Mouse (Mus musculus) inflammation-experienced regulatory T-cells, adult 6 months (primary cell): ENCODE results near the gene Slc44a4. TPM values are rescaled to one million over a fixed set of nuclear protein-coding genes. Genes with fewer than 3 reads are reported as not detected.
A peak's percentile ranks its signal among the peaks of the same experiment; 100 is the strongest.
"Not testable (repeated sequence)": the region's sequence is repeated elsewhere in the genome, so short reads cannot be mapped to it uniquely, and the experiment has no call there.

Experiments
- ATAC-seq: one replicate; pipeline ENCODE4 v1.8.0; 2017
- polyA plus RNA-seq, 3 experiments: library from polyadenylated mRNA; unstranded; fragments of 100-300 nt; shearing (Covaris generic); gene quantifications; one replicate each; pipeline ENCODE4 v1.2.1; 2017

The Slc44a4 gene
- polyA plus RNA-seq, 3 experiments from 2014 or later, result not detected

GRCm38 (mm10) chr17:34899053-34899889 is 15.0 kb upstream of the Slc44a4 start:
- no peak for ATAC-seq

GRCm38 (mm10) chr17:34899890-34900243 is 14.4 kb upstream of the Slc44a4 start:
- ATAC-seq, result peak; percentile 35

GRCm38 (mm10) chr17:34900826-34901225 is 13.4 kb upstream of the Slc44a4 start:
- ATAC-seq, result not testable (repeated sequence)

DNA sequence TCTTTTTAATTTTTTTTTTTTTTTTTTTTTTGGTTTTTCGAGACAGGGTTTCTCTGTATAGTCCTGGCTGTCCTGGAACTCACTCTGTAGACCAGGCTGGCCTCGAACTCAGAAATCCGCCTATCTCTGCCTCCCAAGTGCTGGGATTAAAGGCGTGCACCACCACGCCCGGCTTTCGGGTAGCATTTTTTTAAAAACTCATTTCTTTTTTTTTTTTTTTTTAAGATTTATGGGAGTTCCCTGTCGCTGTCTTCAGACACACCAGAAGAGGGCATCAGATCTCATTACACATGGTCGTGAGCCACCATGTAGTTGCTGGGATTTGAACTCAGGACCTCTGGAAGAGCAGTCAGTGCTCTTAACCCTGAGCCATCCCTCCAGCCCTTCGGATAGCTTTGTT is 12.3 kb upstream of the Slc44a4 start:
- ATAC-seq, result not testable (repeated sequence)

GRCm38 (mm10) chr17:34902895-34903294 is 11.4 kb upstream of the Slc44a4 start:
- ATAC-seq, result no peak

- no peak for ATAC-seq
These were observed 3.3 kb upstream of the Slc44a4 start for GRCm38 (mm10) chr17:34910982-34911381.

GRCm38 (mm10) chr17:34911945-34912351 is 2.3 kb upstream of the Slc44a4 start:
- peak; percentile 93 for ATAC-seq

GRCm38 (mm10) chr17:34915410-34915831 is 1.2 kb downstream of the Slc44a4 start:
- ATAC-seq, result no peak

GRCm38 (mm10) chr17:34916316-34916715 is 2.0 kb downstream of the Slc44a4 start:
- ATAC-seq, result no peak

GRCm38 (mm10) chr17:34917188-34917587 is 2.9 kb downstream of the Slc44a4 start:
- ATAC-seq, result no peak

DNA sequence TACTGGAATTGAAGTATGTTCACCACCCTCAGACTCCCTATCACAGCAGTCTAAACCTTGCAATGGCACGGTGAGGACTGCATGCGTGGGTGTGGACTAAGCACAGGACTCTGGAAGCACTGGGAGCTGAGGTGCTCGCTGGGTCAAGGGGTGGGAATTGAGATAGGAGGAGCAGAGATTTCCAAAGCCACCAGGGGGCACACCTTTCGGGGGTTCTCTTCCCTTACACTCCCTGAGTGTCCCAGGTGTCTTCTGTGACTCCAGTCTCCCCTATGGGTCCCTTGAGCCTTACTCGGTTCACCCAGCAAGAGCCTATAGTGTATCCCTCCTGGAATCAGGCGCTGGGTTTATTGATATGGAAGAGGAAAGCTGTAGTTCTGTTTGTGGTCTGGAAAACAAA is 8.7 kb downstream of the Slc44a4 start:
- no peak for ATAC-seq

DNA sequence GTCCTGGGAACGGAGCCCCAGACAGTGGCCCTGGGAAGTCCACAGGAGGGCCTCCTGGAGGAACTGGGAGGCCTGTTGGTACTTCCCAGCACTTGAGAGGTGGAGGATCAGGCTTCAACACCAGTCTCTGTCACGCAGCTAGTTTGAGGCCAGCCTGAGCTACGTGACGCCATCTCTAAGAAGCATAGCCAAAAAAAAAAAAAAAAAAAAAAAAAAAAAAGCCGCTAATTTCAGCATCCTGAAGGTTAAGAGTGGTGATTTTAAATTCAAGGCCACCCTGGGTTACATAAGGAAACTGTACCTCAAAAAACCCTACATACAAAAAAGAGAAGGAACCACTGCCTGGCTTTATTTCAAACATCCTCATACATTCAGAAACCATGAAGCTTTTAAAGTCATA is 10.0 kb downstream of the Slc44a4 start:
- no peak for ATAC-seq

DNA sequence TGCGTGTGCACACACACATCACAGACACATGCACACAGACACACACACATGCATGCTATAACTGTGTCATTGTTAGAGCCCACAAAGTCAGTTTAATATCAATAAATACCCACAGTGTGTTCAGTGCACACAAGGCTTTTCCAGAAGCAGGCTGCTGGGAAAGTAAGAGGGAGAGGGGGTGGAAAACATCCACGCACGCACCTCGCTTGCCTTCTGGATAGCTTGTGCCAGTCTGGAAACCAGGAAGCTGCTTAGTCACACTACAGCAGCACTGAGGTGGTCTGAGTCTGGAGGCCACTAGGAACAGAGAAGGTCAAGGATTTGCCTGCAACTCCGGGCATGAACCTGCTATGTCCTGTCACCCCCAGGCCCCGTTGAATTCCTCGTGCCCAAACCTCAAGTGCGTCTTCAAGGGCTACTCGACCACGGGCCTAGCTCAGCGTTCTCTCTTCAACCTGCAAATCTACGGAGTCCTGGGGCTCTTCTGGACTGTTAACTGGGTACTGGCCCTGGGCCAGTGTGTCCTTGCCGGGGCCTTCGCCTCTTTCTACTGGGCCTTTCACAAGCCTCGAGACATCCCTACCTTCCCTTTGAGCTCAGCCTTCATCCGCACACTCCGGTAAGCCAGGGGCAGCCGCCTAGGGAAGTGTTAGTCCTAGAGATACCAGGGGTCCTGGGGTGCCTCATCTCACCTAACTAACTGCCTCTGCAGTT is 13.2 kb downstream of the Slc44a4 start:
- no peak for ATAC-seq

DNA sequence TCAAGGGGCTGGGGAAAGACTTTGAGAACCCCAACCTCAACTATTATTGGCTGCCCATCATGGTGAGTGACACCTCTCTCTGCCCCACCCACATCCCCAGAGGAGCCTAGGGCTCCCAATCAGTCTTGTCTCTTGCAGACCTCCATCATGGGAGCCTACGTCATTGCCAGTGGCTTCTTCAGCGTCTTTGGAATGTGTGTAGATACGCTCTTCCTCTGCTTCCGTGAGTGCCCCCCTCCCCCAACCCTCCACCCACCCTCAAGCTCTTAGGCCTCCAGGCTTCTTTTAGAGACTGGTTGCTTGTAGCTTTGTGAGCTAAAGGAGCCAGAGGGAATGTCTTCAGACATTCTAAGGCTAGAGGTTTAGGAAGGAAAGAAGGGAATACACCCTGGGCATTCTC is 14.6 kb downstream of the Slc44a4 start:
- ATAC-seq, result no peak

DNA sequence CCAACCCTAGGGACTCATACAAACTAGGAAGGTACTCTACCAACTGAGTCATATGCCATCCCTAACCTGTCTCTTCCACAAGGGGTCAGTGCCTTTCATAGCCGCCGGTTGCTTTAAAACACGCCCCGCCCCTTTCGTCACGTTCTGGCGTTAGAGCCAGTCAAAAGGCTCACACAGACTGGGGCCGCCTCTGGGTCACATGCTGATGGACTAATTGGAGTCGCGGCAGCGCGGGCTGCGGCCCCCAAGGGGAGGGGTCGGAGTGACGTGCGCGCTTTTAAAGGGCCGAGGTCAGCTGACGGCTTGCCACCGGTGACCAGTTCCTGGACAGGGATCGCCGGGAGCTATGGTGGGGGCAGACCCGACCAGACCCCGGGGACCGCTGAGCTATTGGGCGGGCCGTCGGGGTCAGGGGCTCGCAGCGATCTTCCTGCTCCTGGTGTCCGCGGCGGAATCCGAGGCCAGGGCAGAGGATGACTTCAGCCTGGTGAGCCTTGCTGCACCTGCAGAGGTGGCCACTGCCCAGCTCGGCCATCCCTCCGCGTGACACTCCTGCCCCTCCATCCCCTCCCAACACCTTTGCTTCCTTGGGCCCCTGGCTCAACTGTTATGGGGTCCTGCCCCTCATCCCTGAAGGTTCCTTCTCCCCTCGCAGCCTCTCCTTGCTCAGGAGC is 16.9 kb downstream of the Slc44a4 start, which contains the start of gene Neu1:
Neu1 (plus strand) TSS at position 193 of the 674 bp plus-strand sequence.
- ATAC-seq, result peak; percentile 99

- peak; percentile 34 for ATAC-seq
These were observed 17.5 kb downstream of the Slc44a4 start for GRCm38 (mm10) chr17:34931735-34932098.

- ATAC-seq, result no peak
These were observed 18.0 kb downstream of the Slc44a4 start for GRCm38 (mm10) chr17:34932287-34932686.

GRCm38 (mm10) chr17:34934031-34934430 is 19.8 kb downstream of the Slc44a4 start:
- no peak for ATAC-seq

DNA sequence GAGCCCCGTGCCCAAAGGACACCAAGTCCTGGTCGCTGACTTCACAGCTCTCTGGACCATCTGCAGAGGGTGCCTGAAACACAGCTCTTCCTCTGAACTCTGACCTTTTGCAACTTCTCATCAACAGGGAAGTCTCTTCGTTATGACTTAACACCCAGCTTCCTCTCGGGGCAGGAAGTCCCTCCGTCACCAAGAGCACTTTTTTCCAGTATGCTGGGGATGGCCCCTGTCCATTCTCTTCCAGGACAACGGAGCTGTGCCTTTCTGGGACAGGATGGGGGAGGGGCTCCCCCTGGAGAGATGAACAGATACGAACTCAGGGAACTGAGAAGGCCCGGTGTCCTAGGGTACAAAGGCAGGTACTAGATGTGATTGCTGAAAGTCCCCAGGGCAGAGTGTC is 20.6 kb downstream of the Slc44a4 start:
- ATAC-seq, result no peak

GRCm38 (mm10) chr17:34937960-34938505 is 23.8 kb downstream of the Slc44a4 start:
- ATAC-seq, result no peak

GRCm38 (mm10) chr17:34941344-34942041 is 27.2 kb downstream of the Slc44a4 start:
- no peak for ATAC-seq

DNA sequence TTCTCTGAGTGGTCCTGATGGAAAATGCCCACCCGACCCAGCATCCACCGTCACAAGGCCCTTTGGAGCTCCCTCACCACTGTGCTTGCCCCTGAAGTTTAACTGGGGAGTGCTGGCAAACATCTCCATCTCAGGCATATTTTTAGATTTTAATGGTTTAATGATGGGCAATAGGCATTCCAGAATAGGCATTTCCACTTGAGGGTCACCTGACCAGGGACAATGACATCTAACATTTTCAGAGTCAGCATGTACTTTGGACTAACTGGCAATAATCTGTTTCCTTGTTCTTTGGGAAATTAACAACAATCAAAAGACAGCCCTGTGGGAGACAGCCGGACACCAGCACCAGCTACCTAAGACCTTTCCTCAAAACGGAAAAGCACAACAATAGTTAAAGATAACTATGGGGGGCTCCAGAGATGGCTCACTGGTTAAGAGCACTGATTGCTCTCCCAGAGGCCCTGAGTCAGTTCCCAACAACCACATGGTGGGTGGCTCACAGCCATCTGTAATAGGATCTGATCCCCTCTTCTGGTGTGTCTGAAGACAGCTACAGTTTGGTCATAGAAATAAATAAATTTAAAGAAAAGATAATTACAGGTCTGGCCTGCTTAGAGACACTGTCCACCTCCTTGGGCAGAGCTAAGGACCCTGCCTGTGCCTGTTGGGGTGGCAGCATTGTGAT is 29.0 kb downstream of the Slc44a4 start:
- no peak for ATAC-seq
